Mouse (Mus musculus): Measurements from ENCODE around the gene Pmpca. TPM values are rescaled to one million over a fixed set of nuclear protein-coding genes. Genes with fewer than 3 reads are reported as not detected.

The Pmpca gene
- total and polyA plus RNA-seq, 3 experiments: 76.5 to 542 (median 94.3) TPM

- Histone ChIP-seq H3K27me3 (ENCODE audit: insufficient read depth, low read length) (no peaks in the 10 kb centered on the region), H3K9me3 (replicated peaks) (no peaks in the 10 kb centered on the region), H3K4me1 (ENCODE audit: insufficient read depth, low read depth, low read length) (peaks cover 39% of the 10 kb centered on the region), H3K4me3 (ENCODE audit: low read depth, low read length) (peak overlapping the region; percentile 97; the same call in 1 of the 2 replicates), H3K36me3 (replicated peaks) (peaks cover 42% of the 10 kb centered on the region)
- DNase-seq (ENCODE audit: low spot score): no peak
- no peak for ATAC-seq (ENCODE audit: extremely low read depth, insufficient number of reproducible peaks, low FRiP score, poor library complexity, severe bottlenecking)
- no peak for TF ChIP-seq CTCF (IDR thresholded peaks at IDR 0.05; ENCODE audit: low read depth, low read length)
- no peak for TF ChIP-seq GATA1 (IDR thresholded peaks at IDR 0.05; ENCODE audit: borderline replicate concordance, low read length)
- TF ChIP-seq TAL1 (conservative IDR thresholded peaks at IDR 0.05; ENCODE audit: low read depth, low read length): no peak
Observed at GRCm38 (mm10) chr2:26446671-26447070, 57.5 kb downstream of the Pmpca start.

Other genes with a start within 250 kb of the Pmpca start
- not detected in 2 replicates for gene Lhx3, start 181.1 kb upstream of the Pmpca start, total RNA-seq (2014; fragmentation: Nextera tagmentation)
- not detected in 2 replicates for gene Lhx3, start 181.1 kb upstream of the Pmpca start, total RNA-seq (2017)
- gene Lhx3, start 181.1 kb upstream of the Pmpca start, polyA plus RNA-seq (2012): not detected in 2 replicates
- 10.8 and 12.2 TPM in 2 replicates for gene Qsox2, start 151.8 kb upstream of the Pmpca start, total RNA-seq (2014; fragmentation: Nextera tagmentation)
- gene Qsox2, start 151.8 kb upstream of the Pmpca start, total RNA-seq (2017): 6.8 and 6.9 TPM in 2 replicates
- 7.6 TPM in 2 replicates for gene Qsox2, start 151.8 kb upstream of the Pmpca start, polyA plus RNA-seq (2012)
- gene Ccdc187, start 94.8 kb upstream of the Pmpca start, total RNA-seq (2014; fragmentation: Nextera tagmentation): not detected in 2 replicates
- gene Ccdc187, start 94.8 kb upstream of the Pmpca start, total RNA-seq (2017): under 0.01 and 0.11 TPM in 2 replicates
- gene Ccdc187, start 94.8 kb upstream of the Pmpca start, polyA plus RNA-seq (2012): not detected in 2 replicates
- not detected in 2 replicates for gene Gpsm1, start 73.8 kb upstream of the Pmpca start, total RNA-seq (2014; fragmentation: Nextera tagmentation)
- gene Gpsm1, start 73.8 kb upstream of the Pmpca start, total RNA-seq (2017): 0.22 and 0.46 TPM in 2 replicates
- 0.05 and 0.11 TPM in 2 replicates for gene Gpsm1, start 73.8 kb upstream of the Pmpca start, polyA plus RNA-seq (2012)
- gene Dnlz, start 37.2 kb upstream of the Pmpca start, total RNA-seq (2014; fragmentation: Nextera tagmentation): 7.6 and 8.8 TPM in 2 replicates
- gene Dnlz, start 37.2 kb upstream of the Pmpca start, total RNA-seq (2017): 9.4 and 9.8 TPM in 2 replicates
- 14.2 and 14.5 TPM in 2 replicates for gene Dnlz, start 37.2 kb upstream of the Pmpca start, polyA plus RNA-seq (2012)
- gene Card9, start 28.4 kb upstream of the Pmpca start, total RNA-seq (2014; fragmentation: Nextera tagmentation): not detected in 2 replicates
- gene Card9, start 28.4 kb upstream of the Pmpca start, total RNA-seq (2017): 0.12 and 0.16 TPM in 2 replicates
- gene Card9, start 28.4 kb upstream of the Pmpca start, polyA plus RNA-seq (2012): 0.35 and 0.38 TPM in 2 replicates
- 18.7 and 25.4 TPM in 2 replicates for gene Snapc4, start 8.7 kb upstream of the Pmpca start, total RNA-seq (2014; fragmentation: Nextera tagmentation)
- 42.2 and 46.0 TPM in 2 replicates for gene Snapc4, start 8.7 kb upstream of the Pmpca start, total RNA-seq (2017)
- 64.0 and 67.9 TPM in 2 replicates for gene Snapc4, start 8.7 kb upstream of the Pmpca start, polyA plus RNA-seq (2012)
- 56.5 and 69.8 TPM in 2 replicates for gene Entr1, start within 50 bp of the Pmpca start, total RNA-seq (2014; fragmentation: Nextera tagmentation)
- gene Entr1, start within 50 bp of the Pmpca start, total RNA-seq (2017): 58.2 and 63.7 TPM in 2 replicates
- 68.2 and 71.5 TPM in 2 replicates for gene Entr1, start within 50 bp of the Pmpca start, polyA plus RNA-seq (2012)
- gene Inpp5e, start 19.9 kb downstream of the Pmpca start, total RNA-seq (2014; fragmentation: Nextera tagmentation): 19.7 and 23.0 TPM in 2 replicates
- gene Inpp5e, start 19.9 kb downstream of the Pmpca start, total RNA-seq (2017): 7.6 and 8.2 TPM in 2 replicates
- gene Inpp5e, start 19.9 kb downstream of the Pmpca start, polyA plus RNA-seq (2012): 16.0 and 16.2 TPM in 2 replicates
- gene Sec16a, start 55.9 kb downstream of the Pmpca start, total RNA-seq (2014; fragmentation: Nextera tagmentation): 74.0 and 83.5 TPM in 2 replicates
- gene Sec16a, start 55.9 kb downstream of the Pmpca start, total RNA-seq (2017): 31.9 and 34.4 TPM in 2 replicates
- 24.8 and 37.8 TPM in 2 replicates for gene Sec16a, start 55.9 kb downstream of the Pmpca start, polyA plus RNA-seq (2012)
- not detected in 2 replicates for gene Notch1, start 127.3 kb downstream of the Pmpca start, total RNA-seq (2014; fragmentation: Nextera tagmentation)
- 0.06 and 0.71 TPM in 2 replicates for gene Notch1, start 127.3 kb downstream of the Pmpca start, total RNA-seq (2017)
- gene Notch1, start 127.3 kb downstream of the Pmpca start, polyA plus RNA-seq (2012): 0.02 and 0.06 TPM in 2 replicates
- gene Egfl7, start 190.7 kb downstream of the Pmpca start, total RNA-seq (2014; fragmentation: Nextera tagmentation): 29.6 and 31.9 TPM in 2 replicates
- gene Egfl7, start 190.7 kb downstream of the Pmpca start, total RNA-seq (2017): 160 and 228 TPM in 2 replicates
- gene Egfl7, start 190.7 kb downstream of the Pmpca start, polyA plus RNA-seq (2012): 131 and 136 TPM in 2 replicates
- not detected in 2 replicates for gene Gm20532, start 197.3 kb downstream of the Pmpca start, total RNA-seq (2014; fragmentation: Nextera tagmentation)
- not detected in 2 replicates for gene Gm20532, start 197.3 kb downstream of the Pmpca start, total RNA-seq (2017)
- not detected in 2 replicates for gene Gm20532, start 197.3 kb downstream of the Pmpca start, polyA plus RNA-seq (2012)
- 4.7 and 6.9 TPM in 2 replicates for gene Agpat2, start 215.1 kb downstream of the Pmpca start, total RNA-seq (2014; fragmentation: Nextera tagmentation)
- 4.6 and 7.4 TPM in 2 replicates for gene Agpat2, start 215.1 kb downstream of the Pmpca start, total RNA-seq (2017)
- gene Agpat2, start 215.1 kb downstream of the Pmpca start, polyA plus RNA-seq (2012): 6.0 and 6.1 TPM in 2 replicates
- gene Fam69b, start 239.1 kb downstream of the Pmpca start, total RNA-seq (2014; fragmentation: Nextera tagmentation): not detected in 2 replicates
- 0.22 TPM in 1 of 2 replicates, not detected in the other for gene Fam69b, start 239.1 kb downstream of the Pmpca start, total RNA-seq (2017)
- gene Fam69b, start 239.1 kb downstream of the Pmpca start, polyA plus RNA-seq (2012): not detected in 2 replicates

Measured in G1E (cell line).